Mouse (Mus musculus) frontal cortex, adult (tissue): ENCODE data around the gene Gmppa.

Experiments
- ATAC-seq: cut with Nextera tagmentation; 2 replicates; pipeline ENCODE4 v1.9.2; 2017; ENCODE audit warnings: mild to moderate bottlenecking, moderate library complexity, mixed read lengths; ENCODE audit not compliant: low TSS enrichment

Gene Gmppa

GRCm38 (mm10) chr1:75487040-75487404 lies 51.3 kb downstream of the Gmppa start:
- peak; percentile 16; the same call in 1 of the 2 replicates for ATAC-seq

- ATAC-seq: peak; percentile 39
Observed at GRCm38 (mm10) chr1:75487405-75488161, 51.9 kb downstream of the Gmppa start.

GRCm38 (mm10) chr1:75490785-75491551 lies 55.2 kb downstream of the Gmppa start:
- no peak for ATAC-seq

- no peak for ATAC-seq
Observed at GRCm38 (mm10) chr1:75492579-75493170, 56.9 kb downstream of the Gmppa start.
